In the genomic region with DNA sequence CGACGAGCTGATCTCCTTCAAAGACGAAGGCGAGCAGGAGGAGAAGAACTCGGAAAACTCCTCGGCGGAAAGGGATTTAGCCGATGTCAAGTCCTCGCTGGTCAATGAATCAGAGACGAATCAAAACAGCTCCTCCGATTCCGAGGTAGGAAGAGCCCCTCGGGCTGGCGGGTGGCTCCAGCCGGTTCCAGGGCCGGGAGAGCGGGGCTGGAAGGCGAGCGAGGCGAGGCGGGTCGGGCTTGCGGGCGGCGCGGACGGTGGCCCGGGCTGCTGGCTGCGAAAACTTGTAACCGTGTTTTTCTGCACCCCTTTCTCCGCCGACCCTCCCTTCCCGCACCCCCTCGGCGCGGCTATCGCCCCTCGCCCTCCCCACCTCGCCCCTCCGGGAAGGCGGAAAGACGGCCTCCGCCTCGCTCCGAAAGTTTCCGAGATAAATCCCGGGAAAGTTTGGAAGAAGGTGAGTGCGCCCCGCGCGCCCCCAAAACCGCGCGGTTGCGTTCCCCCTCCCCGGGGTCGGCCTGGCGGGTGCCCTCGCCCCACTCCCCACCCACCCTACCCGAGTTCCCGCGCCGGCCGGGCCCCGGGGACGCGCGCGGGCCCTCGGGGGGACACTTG, we compare ENCODE assay signal across 8 mouse cellular contexts. TPM values are rescaled to one million over a fixed set of nuclear protein-coding genes. Genes with fewer than 3 reads are reported as not detected.
DNase-seq lines count a peak whose midpoint lies in the region; TF ChIP-seq lines count a peak whose summit lies in the region.

No protein-coding gene starts in this region.

- H3K4me1 ChIP-seq in cortical plate, adult 2 months (ENCODE audit: control insufficient read depth, insufficient read depth, low read length): no peaks in the 10 kb centered on the region

- H3K27ac ChIP-seq in cortical plate, adult 2 months (ENCODE audit: insufficient read depth, low read length): peak overlapping the region; percentile 78

- DNase-seq in layer of hippocampus, postnatal 36 days: peak; percentile 13 to 15
- no peak for DNase-seq in layer of hippocampus, postnatal 14 days (ENCODE audit: low spot score in 2 of 2)
- DNase-seq in heart, adult 9 months (ENCODE audit: low spot score in 2 of 2): peak; percentile 40 to 48
- DNase-seq in kidney, adult 8-10 months: peak; percentile 43 to 57
- DNase-seq in lung, postnatal 10 days: peak; percentile 58
- peak; percentile 32 to 42 for DNase-seq in spleen, postnatal 10 days (ENCODE audit: low spot score in 2 of 2)
- DNase-seq in MN1 (ENCODE audit: low spot score): no peak

- no peak for TF ChIP-seq CTCF in cortical plate, adult 2 months (IDR thresholded peaks at IDR 0.05; ENCODE audit: extremely low read depth, insufficient read depth, low read length)

- peak overlapping the region; percentile 31 for H3K4me3 ChIP-seq in cortical plate, adult 2 months (ENCODE audit: insufficient read depth, low read length)

- TF ChIP-seq POLR2A in cortical plate, adult 2 months (IDR thresholded peaks at IDR 0.05; ENCODE audit: extremely low read depth, insufficient read depth, low read length): no peak

RNA-seq across cellular contexts. Expression of a gene that starts 0.9 kb away (rescaled TPM):
- 10 to 100 TPM; 12.2 to 13.1 TPM for total RNA-seq in layer of hippocampus, postnatal 36 days (2021)
- total RNA-seq in layer of hippocampus, postnatal 14 days (2021): 10 to 100 TPM; 21.5 to 43.3 TPM
- polyA plus RNA-seq in cortical plate, adult 2 months (2012; rRNA removed): 5.7 and 6.0 TPM in 2 replicates

Comparison
In these comparisons a context has a peak if more than half of its experiments do, and no peak if none do; other contexts are left out.
1. DNase-seq: peak in layer of hippocampus, postnatal 36 days (2 of 2), heart, adult 9 months (2 of 2), kidney, adult 8-10 months (2 of 2), lung, postnatal 10 days (single experiment) and spleen, postnatal 10 days (2 of 2); none in layer of hippocampus, postnatal 14 days (0 of 2) and MN1 (single experiment).